Mouse (Mus musculus): Measurements from ENCODE around the gene Phf21a. TPM values are rescaled to one million over a fixed set of nuclear protein-coding genes. Genes with fewer than 3 reads are reported as not detected.

Phf21a gene
- polyA plus RNA-seq, 1 experiment = 36.8 TPM

GRCm38 (mm10) chr2:92247711-92248110 is 154.8 kb downstream of the Phf21a start:
- Histone ChIP-seq H3K36me3 (ENCODE audit: control insufficient read depth, insufficient read depth, low read length) (no peaks in the 10 kb centered on the region; the same call in none of the 2 replicates), H3K4me1 (ENCODE audit: control insufficient read depth, insufficient read depth, low read length) (no peaks in the 10 kb centered on the region), H3K4me3 (ENCODE audit: insufficient read depth, low read depth, low read length) (no peak overlapping the region), H3K27ac (ENCODE audit: insufficient read depth, low read depth, low read length) (no peak overlapping the region), H3K27me3 (replicated peaks; ENCODE audit: control insufficient read depth, insufficient read depth, low read length) (no peaks in the 10 kb centered on the region)
- TF ChIP-seq CTCF (conservative IDR thresholded peaks at IDR 0.05; ENCODE audit: insufficient read depth, insufficient read length, low read depth, low read length) (no peak), POLR2A (IDR thresholded peaks at IDR 0.05; ENCODE audit: low read depth, low read length) (no peak)
- no peak for DNase-seq
- WGBS = 96% methylated on average over 2 of the region's 2 CpGs

- no peak for TF ChIP-seq CTCF (conservative IDR thresholded peaks at IDR 0.05; ENCODE audit: insufficient read depth, insufficient read length, low read depth, low read length)
- TF ChIP-seq POLR2A (IDR thresholded peaks at IDR 0.05; ENCODE audit: low read depth, low read length) = no peak
- Histone ChIP-seq H3K4me3 (ENCODE audit: insufficient read depth, low read depth, low read length) (no peak overlapping the region), H3K27ac (ENCODE audit: insufficient read depth, low read depth, low read length) (no peak overlapping the region), H3K27me3 (replicated peaks; ENCODE audit: control insufficient read depth, insufficient read depth, low read length) (no peaks in the 10 kb centered on the region), H3K4me1 (ENCODE audit: control insufficient read depth, insufficient read depth, low read length) (no peaks in the 10 kb centered on the region), H3K36me3 (ENCODE audit: control insufficient read depth, insufficient read depth, low read length) (no peaks in the 10 kb centered on the region; the same call in none of the 2 replicates)
- DNase-seq = no peak
- WGBS = 87% methylated on average over 2 of the region's 2 CpGs
Observed at GRCm38 (mm10) chr2:92250472-92250871, 157.6 kb downstream of the Phf21a start.

GRCm38 (mm10) chr2:92253777-92254176 is 160.9 kb downstream of the Phf21a start:
- WGBS = 79% methylated on average over 5 of the region's 5 CpGs

GRCm38 (mm10) chr2:92256141-92256540 is 163.2 kb downstream of the Phf21a start:
- Histone ChIP-seq H3K36me3 (ENCODE audit: control insufficient read depth, insufficient read depth, low read length) (no peaks in the 10 kb centered on the region), H3K4me3 (ENCODE audit: insufficient read depth, low read depth, low read length) (no peak overlapping the region), H3K27ac (ENCODE audit: insufficient read depth, low read depth, low read length) (no peak overlapping the region), H3K4me1 (ENCODE audit: control insufficient read depth, insufficient read depth, low read length) (no peaks in the 10 kb centered on the region), H3K27me3 (replicated peaks; ENCODE audit: control insufficient read depth, insufficient read depth, low read length) (no peaks in the 10 kb centered on the region)
- no peak for TF ChIP-seq POLR2A (IDR thresholded peaks at IDR 0.05; ENCODE audit: low read depth, low read length)
- no peak for TF ChIP-seq CTCF (conservative IDR thresholded peaks at IDR 0.05; ENCODE audit: insufficient read depth, insufficient read length, low read depth, low read length)
- WGBS = 70% methylated on average over 7 of the region's 7 CpGs
- DNase-seq = no peak

More at GRCm38 (mm10) chr2:92253777-92254176, 160.9 kb downstream of the Phf21a start:
- Histone ChIP-seq H3K36me3 (ENCODE audit: control insufficient read depth, insufficient read depth, low read length) (no peaks in the 10 kb centered on the region), H3K4me1 (ENCODE audit: control insufficient read depth, insufficient read depth, low read length) (no peaks in the 10 kb centered on the region), H3K4me3 (ENCODE audit: insufficient read depth, low read depth, low read length) (no peak overlapping the region), H3K27me3 (replicated peaks; ENCODE audit: control insufficient read depth, insufficient read depth, low read length) (no peaks in the 10 kb centered on the region), H3K27ac (ENCODE audit: insufficient read depth, low read depth, low read length) (no peak overlapping the region)
- no peak for DNase-seq
- TF ChIP-seq CTCF (conservative IDR thresholded peaks at IDR 0.05; ENCODE audit: insufficient read depth, insufficient read length, low read depth, low read length) (no peak), POLR2A (IDR thresholded peaks at IDR 0.05; ENCODE audit: low read depth, low read length) (no peak)

- no peak for DNase-seq
- TF ChIP-seq POLR2A (IDR thresholded peaks at IDR 0.05; ENCODE audit: low read depth, low read length) (no peak), CTCF (conservative IDR thresholded peaks at IDR 0.05; ENCODE audit: insufficient read depth, insufficient read length, low read depth, low read length) (no peak)
- H3K4me3 ChIP-seq (ENCODE audit: insufficient read depth, low read depth, low read length) = no peak overlapping the region
- H3K27me3 ChIP-seq (replicated peaks; ENCODE audit: control insufficient read depth, insufficient read depth, low read length) = no peaks in the 10 kb centered on the region
- H3K4me1 ChIP-seq (ENCODE audit: control insufficient read depth, insufficient read depth, low read length) = no peaks in the 10 kb centered on the region
- no peak overlapping the region for H3K27ac ChIP-seq (ENCODE audit: insufficient read depth, low read depth, low read length)
- WGBS = 77% methylated on average over 4 of the region's 4 CpGs
- H3K36me3 ChIP-seq (ENCODE audit: control insufficient read depth, insufficient read depth, low read length) = no peaks in the 10 kb centered on the region
Observed at GRCm38 (mm10) chr2:92257372-92257956, 164.5 kb downstream of the Phf21a start.

GRCm38 (mm10) chr2:92259924-92260323 is 167.0 kb downstream of the Phf21a start:
- Histone ChIP-seq H3K36me3 (ENCODE audit: control insufficient read depth, insufficient read depth, low read length) (no peaks in the 10 kb centered on the region), H3K4me3 (ENCODE audit: insufficient read depth, low read depth, low read length) (no peak overlapping the region), H3K27me3 (replicated peaks; ENCODE audit: control insufficient read depth, insufficient read depth, low read length) (no peaks in the 10 kb centered on the region), H3K27ac (ENCODE audit: insufficient read depth, low read depth, low read length) (no peak overlapping the region), H3K4me1 (ENCODE audit: control insufficient read depth, insufficient read depth, low read length) (no peaks in the 10 kb centered on the region)
- 84% methylated on average over 2 of the region's 2 CpGs for WGBS
- no peak for TF ChIP-seq CTCF (conservative IDR thresholded peaks at IDR 0.05; ENCODE audit: insufficient read depth, insufficient read length, low read depth, low read length)
- no peak for TF ChIP-seq POLR2A (IDR thresholded peaks at IDR 0.05; ENCODE audit: low read depth, low read length)
- no peak for DNase-seq

GRCm38 (mm10) chr2:92266100-92266617 is 173.2 kb downstream of the Phf21a start:
- no peak for DNase-seq
- Histone ChIP-seq H3K4me1 (ENCODE audit: control insufficient read depth, insufficient read depth, low read length) (no peaks in the 10 kb centered on the region), H3K36me3 (ENCODE audit: control insufficient read depth, insufficient read depth, low read length) (no peaks in the 10 kb centered on the region), H3K27ac (ENCODE audit: insufficient read depth, low read depth, low read length) (no peak overlapping the region), H3K27me3 (replicated peaks; ENCODE audit: control insufficient read depth, insufficient read depth, low read length) (no peaks in the 10 kb centered on the region), H3K4me3 (ENCODE audit: insufficient read depth, low read depth, low read length) (no peak overlapping the region)
- 55% methylated on average over 9 of the region's 9 CpGs for WGBS
- TF ChIP-seq CTCF (conservative IDR thresholded peaks at IDR 0.05; ENCODE audit: insufficient read depth, insufficient read length, low read depth, low read length) (no peak), POLR2A (IDR thresholded peaks at IDR 0.05; ENCODE audit: low read depth, low read length) (no peak)

Measured in kidney, adult 2 months (tissue).